Mouse (Mus musculus): ENCODE results near the gene Pmvk. TPM values are rescaled to one million over a fixed set of nuclear protein-coding genes. Genes with fewer than 3 reads are reported as not detected.

Pmvk gene
- total RNA-seq (2017): 22.3 and 24.7 TPM in 2 replicates

DNA sequence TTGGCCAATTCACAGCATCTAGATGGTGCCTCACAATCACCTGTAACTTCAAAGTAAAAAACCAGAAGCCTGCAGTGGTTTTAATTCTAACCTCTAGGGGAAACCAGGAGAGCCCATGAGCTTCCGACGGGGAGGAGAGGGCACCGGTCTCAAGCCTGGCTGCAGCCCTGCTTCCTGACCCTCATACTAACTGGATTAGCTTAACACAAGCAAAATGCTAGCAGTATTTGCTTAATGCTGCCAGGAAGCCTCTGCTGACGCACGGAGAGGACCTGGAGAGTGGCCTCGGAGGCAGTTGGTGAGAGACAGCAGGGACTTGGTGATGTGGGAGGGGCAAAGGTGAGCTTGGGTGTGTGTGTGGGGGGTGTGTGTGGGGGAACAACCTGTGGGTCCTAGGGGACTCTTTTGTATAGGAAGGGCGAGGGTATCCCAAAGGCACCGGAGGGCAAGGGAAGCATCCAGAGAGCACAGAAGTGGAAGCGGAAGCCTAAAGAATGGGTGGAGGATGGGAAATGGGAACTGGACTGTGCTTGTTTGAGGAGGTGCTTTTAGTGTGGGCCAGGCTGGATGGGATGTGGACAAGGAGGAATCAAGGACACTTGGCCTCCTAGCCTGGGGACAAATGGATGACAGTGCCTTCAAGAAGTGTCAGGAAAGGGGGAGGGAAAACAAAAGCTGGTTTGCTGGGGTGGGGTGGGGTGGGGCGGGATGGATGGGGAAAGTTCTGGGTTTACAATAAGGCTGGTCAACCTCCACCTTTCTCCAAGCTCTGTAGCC lies at the start of gene Pmvk:
Pmvk (plus strand) TSS at position 141 of the 777 bp plus-strand sequence.
- no peak for ATAC-seq (ENCODE audit: extremely low read depth, insufficient number of reproducible peaks, low FRiP score, poor library complexity, severe bottlenecking)

DNA sequence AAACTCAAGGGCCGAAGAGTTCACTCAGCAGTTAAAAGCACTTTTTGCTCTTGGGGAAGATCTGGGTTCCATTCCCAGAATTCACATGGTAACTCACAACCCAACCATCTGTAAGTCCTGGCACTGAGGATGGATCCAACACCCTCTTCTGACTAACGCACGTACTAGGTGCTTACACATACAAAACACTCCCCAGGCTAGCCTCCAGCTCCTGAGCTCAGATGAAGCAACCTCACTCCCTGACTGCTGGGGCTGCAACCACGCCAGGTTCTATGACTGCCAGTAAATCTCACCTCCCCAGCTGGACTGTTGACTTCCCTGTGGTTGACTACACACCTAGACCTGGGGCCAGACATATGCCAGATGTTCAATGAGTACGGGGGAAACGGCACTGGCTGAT lies 47.5 kb upstream of the Pmvk start:
- ATAC-seq (ENCODE audit: extremely low read depth, insufficient number of reproducible peaks, low FRiP score, poor library complexity, severe bottlenecking): no peak

DNA sequence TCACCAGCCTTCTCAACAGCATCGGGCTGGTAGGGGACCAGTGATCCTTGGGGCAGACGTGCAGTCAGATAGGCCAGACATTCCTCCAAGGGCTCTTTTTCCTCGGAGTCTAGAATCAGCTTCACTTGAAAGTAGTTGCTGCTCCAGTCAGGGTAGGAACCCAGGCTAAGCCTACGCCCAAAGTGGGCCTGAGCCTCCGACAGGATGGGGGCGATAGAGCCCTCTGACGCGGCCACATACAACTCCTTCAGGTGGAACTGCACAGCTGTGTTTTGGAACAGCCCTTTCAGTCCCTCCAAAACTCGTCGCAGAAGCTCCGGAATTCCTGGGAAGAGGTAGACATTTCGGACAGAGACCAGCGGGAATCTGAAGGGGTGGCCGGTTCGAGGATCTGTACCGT lies 45.9 kb upstream of the Pmvk start:
- ATAC-seq (ENCODE audit: extremely low read depth, insufficient number of reproducible peaks, low FRiP score, poor library complexity, severe bottlenecking): no peak

DNA sequence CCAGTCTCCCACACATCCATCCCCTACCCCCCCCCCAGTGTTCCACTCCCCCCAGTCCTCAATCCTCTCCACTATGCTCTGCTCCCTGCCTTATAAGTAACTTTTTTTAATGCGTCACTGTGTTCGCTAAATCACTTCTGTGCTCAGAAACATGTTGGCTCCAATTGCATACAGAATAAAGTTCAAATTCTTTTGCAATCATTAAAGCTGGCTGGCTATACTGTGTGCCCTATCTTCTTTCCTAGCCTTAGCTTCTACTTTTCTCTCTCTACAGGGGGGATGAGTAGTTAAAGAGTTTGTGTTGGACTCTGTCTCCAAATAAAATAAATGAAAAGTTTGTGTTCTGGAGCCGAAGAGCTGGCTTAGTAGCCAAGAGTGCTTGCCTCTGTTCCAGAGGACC lies 44.6 kb upstream of the Pmvk start:
- no peak for ATAC-seq (ENCODE audit: extremely low read depth, insufficient number of reproducible peaks, low FRiP score, poor library complexity, severe bottlenecking)

DNA sequence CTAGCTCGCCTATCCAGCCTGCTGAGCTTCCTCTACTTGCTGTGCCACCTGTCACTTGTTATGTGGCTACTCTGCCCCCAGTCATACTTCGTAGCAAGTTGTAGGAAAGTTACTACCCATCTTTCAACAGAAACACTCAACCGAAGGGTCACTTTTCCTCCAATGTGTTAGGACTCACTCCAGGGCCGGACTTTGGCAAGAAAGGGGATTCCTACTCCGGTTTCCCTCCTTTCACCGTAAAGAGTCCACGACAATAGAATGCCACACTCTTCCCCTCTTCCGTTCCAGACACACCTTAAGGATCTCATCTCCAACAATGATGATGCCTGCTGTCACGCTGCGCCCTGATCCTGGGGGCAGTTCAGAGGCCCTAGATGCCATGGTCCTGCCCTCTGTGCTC lies 43.5 kb upstream of the Pmvk start:
- no peak for ATAC-seq (ENCODE audit: extremely low read depth, insufficient number of reproducible peaks, low FRiP score, poor library complexity, severe bottlenecking)

DNA sequence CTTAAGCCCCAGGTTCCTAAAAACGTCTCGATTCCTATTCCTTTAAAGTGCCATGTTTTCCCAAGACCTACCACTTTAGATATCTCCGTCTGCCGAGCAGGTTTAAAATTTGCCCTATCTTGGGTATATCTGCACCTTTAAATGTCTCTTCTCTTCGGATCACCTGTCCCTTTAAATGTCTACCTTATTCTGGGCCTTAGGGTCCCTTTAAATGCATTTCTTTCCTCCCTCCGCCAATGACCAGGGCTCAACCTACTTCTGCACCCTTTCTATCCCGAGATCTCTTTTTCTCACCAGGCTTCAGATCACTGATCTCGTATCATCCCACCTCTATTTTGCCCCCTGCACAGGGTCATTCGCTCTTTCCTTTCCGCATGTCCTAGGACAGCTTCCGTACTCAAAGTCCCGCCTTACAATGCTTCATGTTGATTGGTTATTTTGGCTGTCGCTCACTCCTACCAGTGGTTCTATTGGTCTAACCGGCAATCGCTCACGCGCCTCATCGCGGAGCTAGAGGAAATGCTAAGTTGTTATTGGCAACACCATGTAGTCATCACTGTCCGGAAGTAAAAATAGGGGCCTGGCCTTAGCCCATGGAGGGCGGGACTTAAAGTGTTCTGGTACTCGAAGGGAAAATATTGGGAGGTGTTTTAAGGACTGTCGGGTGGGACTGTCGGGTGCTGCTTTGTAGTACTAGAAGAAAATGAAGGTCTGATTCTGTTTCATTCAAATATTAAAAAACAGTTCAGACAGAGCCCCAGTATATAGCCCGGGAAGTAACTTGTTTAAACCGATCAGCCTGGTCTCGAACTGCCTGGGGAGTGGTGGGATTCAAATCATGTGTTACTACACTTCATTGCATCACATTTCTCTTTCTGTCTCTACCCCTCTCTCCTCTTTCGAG lies 42.6 kb upstream of the Pmvk start, which contains the start of gene Flad1:
Flad1 (minus strand) TSS at position 381 of the 904 bp plus-strand sequence.
- peak; percentile 100 for ATAC-seq (ENCODE audit: extremely low read depth, insufficient number of reproducible peaks, low FRiP score, poor library complexity, severe bottlenecking)

DNA sequence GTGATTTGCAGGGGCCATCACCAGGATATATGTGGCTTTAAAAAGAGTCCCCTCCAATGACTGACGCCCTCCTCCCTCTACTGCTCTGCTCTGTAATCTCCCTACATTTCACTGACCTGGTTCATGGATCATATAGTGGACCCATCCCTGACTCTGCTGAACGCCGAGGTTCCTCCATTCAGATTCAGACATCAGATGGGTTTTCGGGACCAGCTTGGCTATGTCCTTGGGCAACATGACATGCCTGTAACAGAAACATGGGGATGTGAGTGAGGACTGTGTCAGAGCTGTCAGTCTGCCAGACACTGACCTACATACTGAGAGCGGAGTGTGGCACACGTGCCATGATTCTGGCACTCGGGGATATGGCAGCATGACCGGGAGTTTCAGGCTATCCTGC lies 38.2 kb upstream of the Pmvk start:
- no peak for ATAC-seq (ENCODE audit: extremely low read depth, insufficient number of reproducible peaks, low FRiP score, poor library complexity, severe bottlenecking)

DNA sequence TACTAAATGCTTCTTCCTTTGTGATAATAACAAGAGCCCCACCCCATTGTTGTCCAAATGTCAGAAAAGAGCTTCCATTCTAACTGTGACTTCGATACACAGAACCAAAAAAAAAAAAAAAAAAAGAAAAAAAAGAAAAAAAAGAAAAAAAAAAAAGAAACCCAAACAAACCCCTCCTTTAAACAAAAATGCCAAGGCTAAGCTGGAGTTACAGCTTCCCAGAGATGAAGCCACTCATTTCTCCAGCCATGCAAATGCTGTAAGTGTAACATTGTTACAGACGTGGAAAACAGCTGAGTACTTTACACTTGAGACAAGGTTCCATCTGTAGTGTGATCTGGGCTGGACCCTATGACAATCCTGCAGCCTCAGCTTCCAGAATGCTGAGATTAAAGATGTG lies 37.2 kb upstream of the Pmvk start:
- ATAC-seq (ENCODE audit: extremely low read depth, insufficient number of reproducible peaks, low FRiP score, poor library complexity, severe bottlenecking): no peak

DNA sequence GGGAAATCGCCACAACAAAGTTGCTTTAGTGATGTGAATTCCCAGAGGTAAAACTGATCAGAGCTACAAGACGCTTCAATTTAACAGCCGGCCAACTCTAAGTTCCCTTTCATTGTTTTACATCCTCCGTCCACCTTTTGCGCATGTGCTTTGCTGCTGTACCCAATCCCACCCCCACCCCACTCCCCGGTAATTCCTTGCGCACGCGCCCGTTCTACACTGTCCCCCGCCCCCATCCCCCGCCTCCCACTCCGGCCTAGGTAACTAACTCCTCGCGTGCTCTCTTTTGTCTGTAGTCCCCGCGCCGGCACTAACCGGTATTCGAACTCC lies 36.5 kb upstream of the Pmvk start:
- no peak for ATAC-seq (ENCODE audit: extremely low read depth, insufficient number of reproducible peaks, low FRiP score, poor library complexity, severe bottlenecking)

DNA sequence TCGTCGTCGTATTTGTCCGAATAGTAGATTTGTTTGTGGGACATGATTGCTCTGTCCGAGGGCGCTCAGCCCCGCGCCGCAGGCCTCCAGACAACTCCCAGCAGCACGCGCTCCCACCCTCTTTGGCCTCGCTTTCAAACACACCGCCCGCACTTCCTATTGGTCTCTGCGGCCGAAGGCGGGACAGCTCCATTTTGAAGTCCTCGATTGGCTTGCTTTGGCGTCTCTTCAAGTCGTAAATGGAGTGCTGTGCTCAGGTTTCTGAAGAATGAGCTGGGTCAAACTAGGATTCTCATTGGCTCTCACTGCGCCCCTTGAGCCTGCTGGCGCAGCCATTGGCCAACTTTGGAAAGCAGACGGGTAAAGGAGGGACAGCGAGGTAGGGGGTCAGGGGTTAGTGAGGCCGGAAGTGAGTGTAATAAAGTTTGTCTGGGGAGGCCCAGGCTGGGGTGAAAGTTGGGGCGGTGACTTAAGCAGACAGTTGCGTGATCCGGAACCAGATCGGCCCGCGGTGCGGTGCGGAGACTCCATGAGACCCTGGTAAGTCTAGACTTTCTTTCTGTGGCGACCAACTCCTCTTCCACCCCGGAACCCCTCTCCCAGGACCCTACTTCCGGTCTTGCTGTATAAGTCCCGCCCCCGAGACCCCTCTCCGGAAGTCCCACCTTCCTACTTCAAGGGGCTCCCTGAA lies 36.0 kb upstream of the Pmvk start, which contains the start of the genes Cks1b and Shc1:
Cks1b (minus strand) TSS at position 214 of the 691 bp plus-strand sequence.
Shc1 (plus strand) TSS at position 274 of the 691 bp plus-strand sequence.
- peak; percentile 91 for ATAC-seq (ENCODE audit: extremely low read depth, insufficient number of reproducible peaks, low FRiP score, poor library complexity, severe bottlenecking)

DNA sequence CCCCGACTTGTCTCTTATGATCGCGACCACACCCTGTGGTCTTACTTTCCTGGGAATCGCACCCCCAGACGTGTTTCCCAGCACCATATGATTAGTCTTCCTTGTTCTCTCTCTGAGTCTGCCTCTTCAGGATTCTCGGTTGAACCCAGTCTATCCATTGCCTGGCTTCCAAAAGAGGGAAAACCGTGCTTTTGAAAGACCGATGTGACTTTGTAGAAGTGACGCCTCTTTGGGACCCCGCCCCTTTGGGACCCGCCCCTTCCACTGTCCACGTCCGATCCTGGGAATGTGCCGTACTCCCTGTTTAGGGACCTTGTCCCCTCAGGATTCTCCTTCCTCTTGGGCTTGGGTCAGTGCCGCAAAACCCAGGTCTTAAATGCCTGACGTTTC lies 35.5 kb upstream of the Pmvk start:
- ATAC-seq (ENCODE audit: extremely low read depth, insufficient number of reproducible peaks, low FRiP score, poor library complexity, severe bottlenecking): no peak

DNA sequence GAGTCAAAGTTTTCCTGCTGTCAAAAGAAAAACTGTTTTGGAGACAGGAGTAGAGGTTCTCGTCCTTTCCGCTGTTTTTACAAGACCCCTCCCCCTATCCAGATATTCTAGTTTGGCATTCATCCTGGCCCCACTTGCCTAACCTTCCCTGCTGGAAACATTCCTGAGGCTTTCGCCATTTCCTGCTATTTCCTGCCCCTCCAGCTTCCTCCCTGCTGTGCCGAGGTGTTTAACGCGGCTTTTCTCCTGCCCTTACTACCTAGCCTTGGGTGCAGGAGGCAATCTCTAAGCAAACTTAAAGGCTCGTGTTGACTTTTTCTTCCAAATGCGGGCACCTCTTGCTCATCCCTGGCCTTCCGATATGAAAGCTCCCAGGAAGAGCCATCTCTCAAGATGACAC lies 34.8 kb upstream of the Pmvk start:
- no peak for ATAC-seq (ENCODE audit: extremely low read depth, insufficient number of reproducible peaks, low FRiP score, poor library complexity, severe bottlenecking)

DNA sequence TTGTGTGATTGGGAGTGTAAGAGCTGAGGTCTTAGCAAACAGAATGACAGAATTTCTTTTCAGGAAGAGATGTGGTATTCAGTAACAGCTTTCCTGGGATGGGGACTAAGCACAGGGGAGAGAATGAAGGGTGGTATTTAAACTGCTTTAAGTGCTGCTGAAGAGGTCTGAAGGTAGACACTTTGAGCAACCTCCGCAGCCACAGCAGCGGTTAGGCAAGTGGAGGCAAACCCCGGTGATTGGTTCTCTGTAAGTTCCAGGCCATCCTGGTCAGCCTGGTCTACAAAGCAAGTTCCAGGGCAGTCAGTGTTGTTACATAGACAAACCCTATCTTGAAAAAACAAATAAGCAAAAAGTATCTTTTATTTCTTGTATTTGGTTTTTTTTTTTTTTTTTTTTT lies 34.4 kb upstream of the Pmvk start:
- no peak for ATAC-seq (ENCODE audit: extremely low read depth, insufficient number of reproducible peaks, low FRiP score, poor library complexity, severe bottlenecking)

DNA sequence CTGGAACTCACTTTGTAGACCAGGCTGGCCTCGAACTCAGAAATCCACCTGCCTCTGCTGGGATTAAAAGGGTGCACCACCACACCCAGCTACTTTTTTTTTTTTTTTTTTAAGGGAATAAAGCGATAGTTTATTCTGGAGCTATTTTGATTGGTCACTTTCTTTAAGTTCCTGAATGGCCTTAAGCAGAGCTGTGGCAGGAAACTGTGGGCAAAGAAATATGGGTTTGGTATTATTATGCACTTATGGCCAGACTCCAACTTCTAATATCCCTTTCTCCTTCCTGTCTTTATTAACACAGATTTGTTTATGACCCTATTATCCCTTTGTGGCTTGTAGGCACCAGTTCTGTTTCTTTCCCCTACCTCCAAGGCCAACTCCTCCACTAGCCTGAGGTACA lies 33.9 kb upstream of the Pmvk start:
- no peak for ATAC-seq (ENCODE audit: extremely low read depth, insufficient number of reproducible peaks, low FRiP score, poor library complexity, severe bottlenecking)

DNA sequence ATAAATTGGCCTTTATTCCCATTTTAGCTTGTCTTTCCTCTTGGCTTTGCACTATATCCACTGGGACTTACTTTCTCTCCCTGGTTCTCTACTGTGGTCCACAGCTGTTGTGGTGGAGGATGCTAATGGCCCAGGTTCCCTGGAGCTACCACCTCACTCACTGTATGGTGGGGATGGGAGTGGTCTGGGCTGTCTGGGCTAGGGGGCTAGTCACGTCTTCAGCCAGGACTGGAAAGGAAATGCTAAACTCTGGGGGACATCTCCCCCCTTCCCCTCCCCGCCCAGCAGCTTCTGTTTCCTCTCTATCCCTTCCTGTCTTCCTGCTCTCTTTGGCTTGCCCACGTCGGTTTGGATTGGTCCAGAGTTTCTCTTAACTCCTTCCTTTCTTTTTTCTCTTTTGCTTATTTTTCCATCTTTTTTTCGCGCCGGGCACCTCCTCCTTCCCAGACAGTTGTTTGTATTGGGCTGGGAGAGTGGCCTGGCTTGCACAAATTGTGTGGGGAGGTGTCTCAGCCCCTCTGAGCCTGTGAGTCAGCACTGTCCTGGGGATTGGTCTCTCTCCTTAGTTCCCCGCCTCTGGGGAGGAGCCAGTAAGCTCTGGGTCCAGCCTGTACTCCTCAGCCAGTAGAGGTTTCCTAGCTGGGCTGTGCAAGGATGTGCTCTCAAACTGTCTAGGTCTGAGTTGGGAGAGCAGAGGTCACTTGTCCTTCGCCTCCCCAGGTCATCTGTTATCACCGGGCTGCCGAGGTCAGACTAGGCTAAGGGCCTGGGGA lies 33.2 kb upstream of the Pmvk start:
- peak; percentile 42 for ATAC-seq (ENCODE audit: extremely low read depth, insufficient number of reproducible peaks, low FRiP score, poor library complexity, severe bottlenecking)

DNA sequence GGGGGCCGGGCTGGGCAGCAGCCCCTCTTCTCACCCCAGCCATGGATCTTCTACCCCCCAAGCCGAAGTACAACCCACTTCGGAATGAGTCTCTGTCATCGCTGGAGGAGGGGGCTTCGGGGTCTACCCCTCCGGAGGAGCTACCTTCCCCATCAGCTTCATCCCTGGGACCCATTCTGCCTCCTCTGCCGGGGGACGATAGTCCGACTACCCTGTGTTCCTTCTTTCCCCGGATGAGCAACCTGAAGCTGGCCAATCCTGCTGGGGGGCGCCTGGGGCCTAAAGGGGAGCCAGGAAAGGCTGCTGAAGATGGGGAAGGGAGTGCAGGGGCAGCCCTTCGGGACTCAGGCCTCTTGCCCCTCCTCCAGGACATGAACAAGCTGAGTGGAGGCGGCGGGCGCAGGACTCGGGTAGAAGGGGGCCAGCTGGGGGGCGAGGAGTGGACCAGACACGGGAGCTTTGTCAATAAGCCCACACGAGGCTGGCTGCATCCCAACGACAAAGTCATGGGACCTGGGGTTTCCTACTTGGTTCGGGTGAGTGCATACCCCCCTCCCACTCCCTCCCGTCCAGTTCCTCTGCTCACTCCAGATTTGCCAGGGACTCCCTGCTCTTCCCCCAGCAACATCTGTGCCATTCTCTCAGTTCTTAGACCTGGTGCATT lies 32.4 kb upstream of the Pmvk start:
- no peak for ATAC-seq (ENCODE audit: extremely low read depth, insufficient number of reproducible peaks, low FRiP score, poor library complexity, severe bottlenecking)

DNA sequence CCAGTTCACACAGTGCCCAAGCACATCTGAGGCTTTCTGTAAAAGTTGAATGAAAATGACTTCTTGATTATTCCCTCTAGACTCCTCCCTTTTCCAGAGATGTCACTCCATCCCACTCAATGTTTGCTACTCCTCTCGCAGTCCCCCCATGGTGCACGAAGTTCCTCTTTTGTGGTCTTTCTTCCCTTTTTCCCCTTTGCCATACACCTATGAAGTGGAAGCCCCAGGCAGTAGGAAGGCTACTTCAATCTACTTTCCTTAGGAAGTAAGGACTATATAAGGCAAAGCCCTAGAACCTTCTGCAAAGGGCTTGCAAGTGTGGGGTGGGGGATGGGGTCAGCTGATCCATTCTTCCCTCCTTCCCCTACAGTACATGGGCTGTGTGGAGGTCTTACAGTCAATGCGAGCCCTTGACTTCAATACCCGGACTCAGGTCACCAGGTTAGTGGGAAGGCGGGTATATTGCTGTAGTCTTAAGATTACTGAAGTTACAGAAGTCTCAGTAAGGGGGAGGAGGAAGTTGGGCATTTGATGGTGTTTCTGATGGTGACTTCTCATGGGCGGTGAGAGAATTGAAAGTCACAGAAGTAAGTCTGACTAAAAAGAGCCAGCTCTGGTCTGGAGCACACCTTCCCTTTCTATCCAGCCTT lies 31.7 kb upstream of the Pmvk start:
- no peak for ATAC-seq (ENCODE audit: extremely low read depth, insufficient number of reproducible peaks, low FRiP score, poor library complexity, severe bottlenecking)

Data from neutrophil, adult 5-6 weeks (primary cell).